Mouse (Mus musculus) intestine, embryonic 14.5 days (tissue): Measurements from ENCODE around the gene Gnb4. TPM values are rescaled to one million over a fixed set of nuclear protein-coding genes. Genes with fewer than 3 reads are reported as not detected.

Source experiments
- polyA plus RNA-seq: library from polyadenylated mRNA; unstranded; fragments of >200 nt; fragmentation: Nextera tagmentation; extraction: Ambion mirVana; gene quantifications from 2 replicates; pipeline ENCODE4 v1.2.1, GENCODE M21; 2014

Gene Gnb4
- polyA plus RNA-seq, 1 experiment from 2014 or later = 53.0 TPM

Other genes with a start within 250 kb of the Gnb4 start
- 16.7 and 19.1 TPM in 2 replicates for gene Pik3ca, start 218.9 kb downstream of the Gnb4 start, polyA plus RNA-seq
- not detected in 2 replicates for gene Kcnmb3, start 124.4 kb downstream of the Gnb4 start, polyA plus RNA-seq
- 40.9 and 44.8 TPM in 2 replicates for gene Zfp639, start 106.3 kb downstream of the Gnb4 start, polyA plus RNA-seq
- 23.6 and 24.4 TPM in 2 replicates for gene Mfn1, start 87.1 kb downstream of the Gnb4 start, polyA plus RNA-seq
- 159 and 182 TPM in 2 replicates for gene Actl6a, start 89.7 kb upstream of the Gnb4 start, polyA plus RNA-seq
- 348 and 364 TPM in 2 replicates for gene Ndufb5, start 120.4 kb upstream of the Gnb4 start, polyA plus RNA-seq
- gene Mrpl47, start 121.0 kb upstream of the Gnb4 start, polyA plus RNA-seq = 38.0 and 40.4 TPM in 2 replicates
- gene Usp13, start 201.0 kb upstream of the Gnb4 start, polyA plus RNA-seq = 4.2 and 4.6 TPM in 2 replicates